Mouse (Mus musculus) MEL (cell line): ENCODE measurements around the gene Kptn. TPM values are rescaled to one million over a fixed set of nuclear protein-coding genes. Genes with fewer than 3 reads are reported as not detected.

Source experiments
- DNase-seq: peaks from one replicate; pipeline ENCODE4 v3.0.0; 2011; ENCODE audit warnings: low read depth, low spot score
- H3K27ac ChIP-seq: 2 replicates; pipeline ENCODE4 v1.5.1; 2012; ENCODE audit warnings: low read depth, mild to moderate bottlenecking, control low read depth, low read length, moderate library complexity; ENCODE audit not compliant: control insufficient read depth
- H3K27me3 ChIP-seq, 2 experiments: fragments of 150-350 bp in 1 of 2; sonication (generic) in 1 of 2; 2 replicates each; pipeline ENCODE4 v1.6.1; 2012; ENCODE audit warnings: low read length in 2 of 2, mild to moderate bottlenecking in 2 of 2, improper control_type of control experiment in 1 of 2, moderate library complexity in 1 of 2; ENCODE audit not compliant: insufficient read depth in 2 of 2, control insufficient read depth in 1 of 2
- H3K36me3 ChIP-seq, 2 experiments: 2 replicates each; pipeline ENCODE4 v1.6.1; 2012 to 2014; ENCODE audit warnings: low read length in 2 of 2, improper control_type of control experiment in 1 of 2, inconsistent platforms in 1 of 2, mild to moderate bottlenecking in 1 of 2; ENCODE audit not compliant: insufficient read depth in 2 of 2, control insufficient read depth in 1 of 2
- H3K4me1 ChIP-seq, 2 experiments: fragments of 150-350 bp in 1 of 2; sonication (generic) in 1 of 2; 2 replicates each; pipeline ENCODE4 v1.6.1; 2012; ENCODE audit warnings: low read length in 2 of 2, improper control_type of control experiment in 1 of 2, mild to moderate bottlenecking in 1 of 2; ENCODE audit not compliant: insufficient read depth in 2 of 2, control insufficient read depth in 1 of 2
- H3K4me3 ChIP-seq, 2 experiments: fragments of 150-350 bp in 1 of 2; sonication (generic) in 1 of 2; 2 replicates each; pipeline ENCODE4 v1.5.1; 2012; ENCODE audit warnings: low read depth in 2 of 2, low read length in 2 of 2, mild to moderate bottlenecking in 2 of 2, moderate library complexity in 2 of 2, control low read depth in 1 of 2, improper control_type of control experiment in 1 of 2; ENCODE audit not compliant: control insufficient read depth in 1 of 2, insufficient read depth in 1 of 2
- H3K79me2 ChIP-seq: 2 replicates; pipeline ENCODE4 v1.6.1; 2012; ENCODE audit warnings: mild to moderate bottlenecking, low read length, moderate library complexity; ENCODE audit not compliant: control insufficient read depth, poor library complexity, insufficient read depth
- H3K9ac ChIP-seq: 2 replicates; pipeline ENCODE4 v1.6.1; 2012; ENCODE audit warnings: low read depth, mild to moderate bottlenecking, control low read depth, low read length, moderate library complexity; ENCODE audit not compliant: control insufficient read depth, poor library complexity, severe bottlenecking
- H3K9me3 ChIP-seq: fragments of 150-350 bp; sonication (generic); replicated peaks from 2 replicates; pipeline ENCODE4 v1.6.1; 2012; ENCODE audit warnings: mild to moderate bottlenecking, low read length, improper control_type of control experiment, moderate library complexity; ENCODE audit not compliant: insufficient read depth
- CHD1 ChIP-seq: IDR thresholded peaks from 2 replicates; pipeline ENCODE4 v1.6.1; 2012; ENCODE audit warnings: low read depth, mild to moderate bottlenecking, inconsistent platforms, low read length, improper control_type of control experiment
- CHD2 ChIP-seq: IDR thresholded peaks from 2 replicates; pipeline ENCODE4 v1.6.1; 2011; ENCODE audit warnings: low read length, improper control_type of control experiment
- CTCF ChIP-seq, 3 experiments: IDR thresholded peaks in 2 of 3; conservative IDR thresholded peaks in 1 of 3; 2 replicates each; pipeline ENCODE4 v1.5.1; 2011 to 2012; ENCODE audit warnings: low read length in 3 of 3, low read depth in 2 of 3, mild to moderate bottlenecking in 2 of 3, improper control_type of control experiment in 1 of 3, inconsistent platforms in 1 of 3, mixed read lengths in 1 of 3, moderate library complexity in 1 of 3; ENCODE audit not compliant: control insufficient read depth in 1 of 3, insufficient read depth in 1 of 3, poor library complexity in 1 of 3, severe bottlenecking in 1 of 3
- ELF1 ChIP-seq: IDR thresholded peaks from 2 replicates; pipeline ENCODE4 v1.6.1; 2014; ENCODE audit warnings: low read depth, mild to moderate bottlenecking, inconsistent platforms, low read length, improper control_type of control experiment, moderate library complexity
- ETS1 ChIP-seq: IDR thresholded peaks from 2 replicates; pipeline ENCODE4 v1.6.1; 2012; ENCODE audit warnings: low read depth, mild to moderate bottlenecking, inconsistent platforms, low read length, improper control_type of control experiment, moderate library complexity
- JUND ChIP-seq: IDR thresholded peaks from 2 replicates; pipeline ENCODE4 v1.6.1; 2011; ENCODE audit warnings: low read depth, mild to moderate bottlenecking, improper control_type of control experiment, low read length
- MAFK ChIP-seq: IDR thresholded peaks from 2 replicates; pipeline ENCODE4 v1.6.1; 2011; ENCODE audit warnings: low read depth, mild to moderate bottlenecking, low read length, improper control_type of control experiment, borderline replicate concordance
- MAX ChIP-seq: IDR thresholded peaks from 2 replicates; pipeline ENCODE4 v1.6.1; 2011; ENCODE audit warnings: low read length, improper control_type of control experiment
- MAZ ChIP-seq: IDR thresholded peaks from 2 replicates; pipeline ENCODE4 v1.6.1; 2012; ENCODE audit warnings: low read depth, mild to moderate bottlenecking, inconsistent platforms, low read length, improper control_type of control experiment
- MEF2A ChIP-seq: IDR thresholded peaks from 2 replicates; pipeline ENCODE4 v1.6.1; 2014; ENCODE audit warnings: low read depth, mild to moderate bottlenecking, inconsistent platforms, low read length, improper control_type of control experiment; ENCODE audit not compliant: poor library complexity, insufficient replicate concordance, severe bottlenecking; ENCODE audit errors: extremely low read depth
- MYB ChIP-seq: IDR thresholded peaks from 2 replicates; pipeline ENCODE4 v1.6.1; 2011; ENCODE audit warnings: mild to moderate bottlenecking, low read depth, low read length, improper control_type of control experiment
- MYC ChIP-seq: IDR thresholded peaks from 2 replicates; pipeline ENCODE4 v1.6.1; 2011; ENCODE audit warnings: low read depth, mild to moderate bottlenecking, low read length, improper control_type of control experiment, moderate library complexity
- NELFE ChIP-seq: IDR thresholded peaks from 2 replicates; pipeline ENCODE4 v1.6.1; 2011; ENCODE audit warnings: low read depth, low read length, improper control_type of control experiment
- TBP ChIP-seq: IDR thresholded peaks from 2 replicates; pipeline ENCODE4 v1.8.0; 2011; ENCODE audit warnings: low read depth, low read length, improper control_type of control experiment
- TCF12 ChIP-seq: IDR thresholded peaks from 2 replicates; pipeline ENCODE4 v1.6.1; 2014; ENCODE audit warnings: low read depth, mild to moderate bottlenecking, inconsistent platforms, low read length, improper control_type of control experiment, moderate library complexity
- ZKSCAN1 ChIP-seq: IDR thresholded peaks from 2 replicates; pipeline ENCODE4 v1.6.1; 2012; ENCODE audit warnings: low read depth, mild to moderate bottlenecking, inconsistent platforms, low read length, improper control_type of control experiment, moderate library complexity
- ZMIZ1 ChIP-seq: IDR thresholded peaks from 2 replicates; pipeline ENCODE4 v1.6.1; 2012; ENCODE audit warnings: low read depth, mild to moderate bottlenecking, inconsistent platforms, low read length, improper control_type of control experiment, moderate library complexity
- polyA plus RNA-seq, 2 experiments: library from polyadenylated mRNA; stranded (reverse) in 1 of 2; unstranded in 1 of 2; fragments of >175 nt in 1 of 2; fragments of >200 nt in 1 of 2; gene quantifications; 2 replicates each; pipeline versions ENCODE4 v1.2.1 to v1.2.4; 2012; ENCODE audit warnings: low replicate concordance in 2 of 2, low read depth in 1 of 2; ENCODE audit not compliant: insufficient read length in 2 of 2, insufficient read depth in 1 of 2, missing spikeins in 1 of 2
- total RNA-seq: library from RNA; depleted of rRNA; stranded (reverse); fragments of 300-350 nt; gene quantifications from 2 replicates; pipeline ENCODE4 v1.2.3, GENCODE M21; 2012

The Kptn gene
- total and polyA plus RNA-seq, 3 experiments = 17.8 to 19.6 TPM; not detected in 1

- no peak overlapping the region for H3K4me3 ChIP-seq
- H3K79me2 ChIP-seq = no peaks in the 10 kb centered on the region
Measured at GRCm38 (mm10) chr7:16158735-16159134, 39.0 kb downstream of the Kptn start.

GRCm38 (mm10) chr7:16160702-16161101 is 41.0 kb downstream of the Kptn start:
- Histone ChIP-seq H3K9ac (no peak overlapping the region), H3K9me3 (no peaks in the 10 kb centered on the region), H3K27ac (no peak overlapping the region), H3K4me3 (no peak overlapping the region), H3K27me3 (peaks cover 4% of the 10 kb centered on the region in 2 experiments), H3K79me2 (no peaks in the 10 kb centered on the region), H3K36me3 (no peaks in the 10 kb centered on the region), H3K4me1 (0 out of 4 replicates have a peak, but pooled peaks cover 0 to 4% of the 10 kb centered on the region in 2 experiments)
- no peak for TF ChIP-seq CHD2
- no peak for TF ChIP-seq MYB
- TF ChIP-seq MAX = no peak
- no peak for TF ChIP-seq JUND
- TF ChIP-seq ZMIZ1 = no peak
- no peak for TF ChIP-seq NELFE
- no peak for TF ChIP-seq TBP
- TF ChIP-seq MAFK = no peak
- no peak for TF ChIP-seq MAZ
- no peak for TF ChIP-seq ELF1
- DNase-seq = peak; percentile 75

More at GRCm38 (mm10) chr7:16158735-16159134, 39.0 kb downstream of the Kptn start:
- DNase-seq = no peak
- Histone ChIP-seq H3K36me3 (no peaks in the 10 kb centered on the region), H3K27ac (no peak overlapping the region), H3K27me3 (no peaks in the 10 kb centered on the region), H3K9ac (no peak overlapping the region), H3K9me3 (no peaks in the 10 kb centered on the region), H3K4me1 (0 out of 4 replicates have a peak, but pooled peaks cover 0 to 4% of the 10 kb centered on the region in 2 experiments)
- TF ChIP-seq ZKSCAN1 = no peak
- no peak for TF ChIP-seq MAZ
- TF ChIP-seq CHD1 = no peak
- no peak for TF ChIP-seq MYC
- no peak for TF ChIP-seq CTCF (IDR thresholded peaks at IDR 0.05 in 2 of 3, conservative IDR thresholded peaks at IDR 0.05 in 1 of 3; ENCODE audit: control insufficient read depth in 1 of 3, insufficient read depth in 1 of 3, low read depth in 2 of 3, low read length in 3 of 3, poor library complexity in 1 of 3, severe bottlenecking in 1 of 3)
- no peak for TF ChIP-seq TCF12
- TF ChIP-seq ELF1 = no peak
- TF ChIP-seq ETS1 = no peak
- no peak for TF ChIP-seq MEF2A
